Mouse (Mus musculus) gastrocnemius, adult 8-10 months (tissue): ENCODE data around the gene Gm49711. TPM values are rescaled to one million over a fixed set of nuclear protein-coding genes. Genes with fewer than 3 reads are reported as not detected.
"Not testable (repeated sequence)": the region's sequence is repeated elsewhere in the genome, so short reads cannot be mapped to it uniquely, and the experiment has no call there.

Source experiments
- DNase-seq, 2 experiments: peaks; one replicate each; pipeline ENCODE4 v3.0.0; 2022; ENCODE audit warnings: low spot score in 2 of 2
- total RNA-seq, 4 experiments: library from RNA; stranded (reverse); gene quantifications; 2 replicates each; pipeline ENCODE4 v1.2.4; 2022

Gm49711 gene
- total RNA-seq, 4 experiments from 2014 or later, result not detected

DNA sequence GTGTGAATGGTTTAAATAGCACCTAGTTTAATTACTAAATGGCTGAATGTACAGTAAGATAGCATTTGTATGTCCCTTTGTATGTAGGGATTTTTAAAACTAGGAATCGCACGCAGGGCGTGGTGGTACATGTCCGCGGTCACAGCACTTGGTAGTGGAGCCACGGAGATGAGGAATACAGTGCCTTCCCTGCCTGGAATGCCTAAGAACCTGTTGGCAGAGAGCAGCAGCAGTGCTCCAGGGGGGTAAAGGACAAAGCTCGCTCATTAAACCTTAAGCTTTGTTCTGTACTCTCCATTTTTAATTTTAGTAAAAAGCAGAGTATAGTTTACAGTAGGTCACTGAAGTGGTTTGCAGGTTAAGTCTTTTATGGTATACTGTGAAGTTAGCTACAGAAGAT, 3.5 kb downstream of the Gm49711 start:
- no peak for DNase-seq

DNA sequence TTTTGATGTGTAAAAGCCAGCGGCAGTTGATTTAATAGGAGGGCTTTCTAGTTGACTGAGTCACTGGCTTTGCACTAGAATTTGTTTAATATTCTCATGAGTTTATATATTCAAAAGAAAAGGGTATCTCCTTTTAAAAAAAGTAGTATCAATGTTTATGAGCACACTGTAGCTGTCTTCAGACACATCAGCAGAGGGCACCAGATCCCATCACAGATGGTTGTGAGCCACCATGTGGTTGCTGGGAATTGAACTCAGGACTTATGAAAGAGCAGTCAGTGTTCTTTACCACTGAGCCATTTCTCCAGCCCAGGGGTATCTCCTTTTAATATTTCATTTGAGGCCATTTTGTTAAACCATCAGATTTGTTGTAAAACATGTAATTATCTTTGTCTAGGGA, 4.7 kb downstream of the Gm49711 start:
- no peak for DNase-seq

DNA sequence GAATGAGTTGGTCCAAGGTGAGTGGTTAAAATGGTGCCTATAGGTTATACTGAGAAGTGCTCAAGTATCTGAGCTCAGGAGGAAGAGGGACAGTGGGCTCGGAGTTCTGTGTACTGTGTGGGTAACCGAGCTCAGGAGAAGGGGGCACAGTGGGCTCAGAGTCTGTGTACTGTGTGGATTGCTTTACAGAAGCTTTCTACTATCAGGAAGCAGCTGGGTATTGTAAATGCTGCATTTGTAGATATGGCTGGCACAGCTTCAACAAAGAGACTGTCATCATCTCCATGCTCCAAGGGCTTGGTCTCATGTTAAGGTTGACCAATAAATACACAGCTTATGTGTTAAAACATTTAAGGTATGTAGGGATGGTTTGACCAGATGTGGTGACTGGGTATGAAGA, 6.7 kb downstream of the Gm49711 start:
- DNase-seq, result no peak

DNA sequence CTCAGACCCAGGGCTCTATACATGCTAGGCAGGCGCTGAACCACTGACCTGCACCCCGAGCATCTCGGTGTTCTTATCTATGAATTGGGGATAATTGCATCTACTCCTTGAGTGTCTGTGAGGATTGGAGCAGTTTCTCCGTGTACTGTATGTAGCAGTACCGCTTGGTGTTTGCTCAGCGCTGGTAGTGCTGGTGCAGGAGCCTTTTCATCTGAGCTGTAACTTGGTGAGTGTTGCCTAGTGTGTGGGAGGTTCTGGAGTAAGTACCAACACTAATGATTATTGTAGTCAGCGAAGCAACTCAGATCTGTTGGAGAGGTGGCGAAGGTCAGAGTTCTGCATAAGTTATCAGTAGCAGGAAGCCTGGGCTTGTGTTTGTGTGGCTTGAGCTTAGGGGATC, 12.2 kb downstream of the Gm49711 start:
- no peak for DNase-seq

DNA sequence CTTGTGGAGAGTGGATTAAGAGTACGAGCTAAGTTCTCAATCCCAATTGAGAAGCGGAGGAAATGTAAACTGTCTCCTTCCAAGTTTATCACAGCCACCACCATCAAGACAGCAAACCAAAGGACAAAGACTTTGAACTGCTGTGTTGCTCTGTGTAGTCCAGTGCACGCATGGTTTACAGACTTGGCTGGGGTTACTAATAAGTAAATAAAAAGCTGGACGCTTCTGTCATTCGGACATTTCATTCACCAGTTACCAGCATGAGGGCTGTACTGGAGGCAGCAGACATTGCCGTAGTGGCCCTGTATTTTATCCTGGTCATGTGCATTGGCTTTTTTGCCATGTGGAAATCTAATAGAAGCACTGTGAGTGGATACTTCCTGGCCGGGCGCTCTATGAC, 18.7 kb downstream of the Gm49711 start:
- DNase-seq, result no peak

DNA sequence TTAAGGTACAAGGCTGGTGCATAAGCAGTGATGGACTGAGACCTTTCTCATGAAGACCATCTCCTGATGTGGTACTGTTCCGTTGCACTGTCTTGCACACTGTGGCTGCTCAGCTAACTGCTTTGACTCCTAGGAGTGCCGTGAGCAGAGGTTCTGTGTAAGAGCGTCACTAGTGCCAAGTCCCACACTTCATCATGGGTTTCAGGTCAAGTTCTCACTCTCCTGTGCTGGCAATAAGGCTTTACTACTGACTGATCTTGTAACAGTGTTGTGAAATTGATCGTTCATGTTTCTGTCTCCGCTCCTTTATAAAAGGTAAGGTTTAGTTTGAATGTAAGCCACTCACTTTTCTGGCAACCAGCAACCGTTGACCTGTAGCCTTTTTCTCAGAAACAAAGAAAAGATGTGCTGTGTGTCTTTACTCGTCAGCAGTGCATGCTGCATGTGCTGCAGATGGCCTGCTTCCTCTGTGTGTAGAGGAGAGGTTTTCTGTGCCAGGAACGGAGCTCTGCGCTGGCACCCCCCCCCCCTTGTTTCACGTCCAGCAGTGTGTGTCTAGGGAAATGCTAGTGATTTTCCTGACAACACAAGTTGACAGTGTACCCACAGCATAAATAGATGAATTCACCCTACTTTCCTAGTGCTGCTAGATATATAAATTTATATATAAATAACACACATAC, 25.8 kb downstream of the Gm49711 start:
- DNase-seq, result no peak

DNA sequence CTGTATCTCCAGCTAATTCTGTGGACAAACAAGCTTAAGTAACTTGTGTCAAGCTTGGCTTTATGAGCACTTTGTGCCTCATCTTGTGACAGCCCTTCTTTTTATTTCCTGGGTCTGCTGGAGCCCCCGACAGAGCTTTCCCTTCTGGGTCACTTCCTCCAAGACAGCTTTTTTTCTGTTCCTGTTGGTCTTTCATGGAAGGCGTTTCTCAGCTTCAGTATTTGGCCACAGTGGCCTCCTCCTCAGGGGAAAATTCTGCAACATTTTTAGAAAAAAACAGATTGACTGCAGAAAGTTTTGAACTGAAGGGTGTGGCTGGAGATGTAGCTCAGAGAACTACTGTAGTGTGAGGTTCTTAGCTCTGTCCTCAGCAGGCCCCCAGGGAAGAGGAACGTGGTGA, 31.1 kb downstream of the Gm49711 start:
- DNase-seq, result no peak

DNA sequence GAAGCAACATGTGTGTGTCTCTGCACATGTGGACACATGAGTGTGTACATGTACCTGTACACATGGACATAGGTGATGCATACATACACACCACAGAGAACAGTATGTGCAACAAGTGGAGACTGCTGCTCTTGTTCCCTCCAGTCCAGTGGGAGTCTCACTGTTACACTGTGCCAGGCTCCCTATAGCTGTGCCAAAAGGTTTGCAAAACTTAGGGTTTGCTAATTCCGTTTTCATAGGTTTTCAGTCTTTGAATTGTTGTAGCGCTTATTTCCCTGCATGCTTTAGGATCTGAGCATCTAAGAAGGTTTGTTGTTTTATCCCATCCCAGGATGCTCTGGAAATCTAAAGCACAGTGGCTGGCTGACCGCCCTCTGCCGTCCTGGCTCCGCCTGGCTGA, 33.8 kb downstream of the Gm49711 start:
- DNase-seq, result no peak

DNA sequence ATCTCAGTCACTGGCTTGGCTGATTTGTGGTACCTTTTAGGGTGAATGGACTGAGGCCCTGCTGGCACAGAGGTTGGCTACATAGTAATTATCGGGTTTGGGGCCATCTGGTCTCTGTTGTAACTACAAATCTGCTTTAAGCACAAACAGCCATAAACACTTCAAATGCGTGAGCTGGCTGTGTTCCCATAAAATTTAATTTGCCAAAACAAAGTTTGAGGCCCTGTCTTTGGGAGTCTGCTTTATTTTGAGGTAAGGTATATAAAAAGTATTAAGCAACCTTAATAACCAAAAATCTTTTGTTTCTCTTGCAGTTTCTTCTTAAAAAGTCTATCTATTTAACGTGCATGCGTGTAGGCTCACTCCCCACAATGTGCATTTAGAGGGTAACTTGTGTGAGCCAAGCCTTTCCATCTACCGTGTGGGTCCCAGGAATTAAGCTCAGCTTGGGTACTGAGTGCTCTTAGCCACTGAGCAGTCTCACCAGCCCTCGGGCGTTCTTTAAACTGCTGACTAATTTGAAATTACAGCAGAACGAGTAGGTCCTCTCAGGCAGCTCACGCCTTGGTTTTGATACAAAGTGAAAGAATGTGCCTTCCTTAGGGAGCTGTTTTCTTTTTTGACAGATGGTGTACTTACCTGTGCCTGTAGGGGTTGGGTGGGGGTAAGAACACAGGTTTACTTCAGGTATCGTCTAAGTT, 40.4 kb downstream of the Gm49711 start:
- no peak for DNase-seq

DNA sequence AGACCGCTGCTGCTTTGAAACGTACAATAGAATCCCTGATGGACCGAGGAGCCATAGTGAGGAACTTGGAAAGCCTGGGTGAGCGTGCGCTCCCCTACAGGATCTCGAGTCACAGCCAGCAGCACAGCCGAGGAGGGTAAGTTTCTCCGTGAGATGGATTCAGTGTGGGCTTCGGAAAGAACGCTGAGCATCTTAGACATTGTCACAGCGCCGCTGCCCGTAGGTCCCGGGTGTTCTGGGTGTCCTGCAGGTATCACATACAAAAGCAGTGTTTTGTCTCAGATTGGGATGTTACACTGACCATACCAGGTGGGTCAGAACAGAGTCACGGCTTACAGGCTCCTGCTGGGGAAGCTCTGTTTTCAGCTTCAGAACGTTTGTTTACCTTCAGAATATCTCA, 41.5 kb downstream of the Gm49711 start:
- no peak for DNase-seq

DNA sequence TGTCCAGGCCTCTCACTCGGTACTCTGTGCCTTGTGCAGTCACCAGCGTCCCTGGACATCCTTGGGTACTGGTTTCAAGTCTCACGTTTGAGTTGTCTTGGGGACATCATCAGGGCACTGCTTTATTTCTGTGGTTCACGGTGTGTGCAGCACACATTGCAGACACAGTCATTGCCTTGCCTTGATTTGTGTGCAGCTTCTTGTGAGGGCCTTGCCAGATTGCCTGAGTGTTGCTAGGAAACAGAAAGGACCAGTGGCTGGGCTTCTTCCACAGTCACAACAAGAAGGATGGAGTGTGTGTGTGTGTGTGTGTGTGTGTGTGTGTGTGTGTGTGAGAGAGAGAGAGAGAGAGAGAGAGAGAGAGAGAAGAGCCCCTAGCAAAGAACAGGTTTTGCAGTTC, 42.0 kb downstream of the Gm49711 start:
- DNase-seq, result no peak

DNA sequence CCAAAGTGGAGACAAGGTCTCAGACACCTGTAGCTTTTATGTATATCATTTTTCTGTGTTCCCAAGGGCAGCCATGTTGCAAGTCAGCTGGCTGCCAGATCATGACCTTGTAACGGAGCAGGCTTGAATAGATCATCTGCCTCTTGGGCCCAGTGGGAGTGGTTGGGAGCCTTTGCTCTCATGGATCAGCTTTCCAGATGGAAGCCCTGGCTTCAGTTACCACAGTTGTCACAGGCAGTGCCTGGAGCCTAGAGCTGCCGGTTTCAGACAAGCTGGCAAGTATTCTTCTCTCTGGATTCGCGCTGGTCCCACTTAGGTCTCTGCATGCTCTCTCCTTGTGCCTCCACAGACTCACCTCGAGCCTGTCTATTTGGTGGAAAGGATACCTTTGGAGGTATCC, 44.0 kb downstream of the Gm49711 start:
- DNase-seq, result peak; percentile 21 to 34

DNA sequence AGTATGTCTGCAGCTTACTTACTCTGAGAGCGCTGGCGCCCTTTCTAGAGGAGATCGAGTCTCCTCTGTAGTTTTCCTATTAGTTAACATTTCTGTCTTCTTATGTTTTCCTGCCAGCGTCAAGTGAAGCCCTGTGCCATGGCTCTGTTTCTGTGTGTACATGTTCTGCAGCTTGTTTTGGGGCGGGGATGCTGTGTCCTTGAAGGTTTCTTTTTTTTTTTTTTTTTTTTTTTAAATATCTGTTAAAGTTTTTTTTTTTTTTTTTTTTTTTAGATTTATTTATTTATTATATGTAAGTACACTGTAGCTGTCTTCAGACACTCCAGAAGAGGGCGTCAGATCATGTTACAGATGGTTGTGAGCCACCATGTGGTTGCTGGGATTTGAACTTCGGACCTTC, 44.8 kb downstream of the Gm49711 start:
- not testable (repeated sequence) for DNase-seq

DNA sequence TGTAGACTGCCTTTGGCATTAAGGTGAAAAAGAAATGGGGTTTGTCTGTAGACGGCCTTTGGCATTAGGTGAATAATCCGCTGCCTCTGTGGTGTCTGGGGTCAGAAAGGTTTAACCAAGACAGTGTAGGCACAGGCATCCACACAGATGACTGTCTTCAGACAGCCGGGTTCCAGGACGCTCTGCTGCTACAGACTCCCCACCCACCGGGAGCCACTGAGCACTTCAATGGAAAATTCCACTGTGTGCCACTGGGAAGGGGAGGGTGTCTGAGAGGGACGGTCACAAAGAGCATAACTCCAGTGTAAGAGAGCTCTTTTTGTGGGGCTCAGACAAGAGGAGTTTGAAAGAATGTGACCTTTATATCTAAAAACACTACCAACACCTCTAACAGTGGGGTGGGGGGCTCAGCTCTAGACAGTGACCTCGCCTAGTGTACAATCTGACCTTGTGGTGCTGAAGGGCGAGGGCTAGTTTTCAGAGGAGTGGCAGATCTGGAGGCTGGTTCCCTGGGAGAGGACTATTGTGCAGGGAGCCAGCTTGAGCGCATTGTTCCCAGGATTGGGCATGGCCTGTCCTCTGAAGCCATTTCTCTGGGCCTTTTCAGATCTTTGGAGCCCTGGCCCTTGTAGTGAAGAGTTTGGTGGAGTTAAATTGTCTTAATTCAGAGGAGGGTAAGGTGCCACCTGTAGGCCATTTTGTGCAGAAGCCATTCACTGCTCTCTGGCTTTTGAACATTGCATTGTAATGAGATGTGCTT, 45.6 kb downstream of the Gm49711 start:
- DNase-seq, result no peak

DNA sequence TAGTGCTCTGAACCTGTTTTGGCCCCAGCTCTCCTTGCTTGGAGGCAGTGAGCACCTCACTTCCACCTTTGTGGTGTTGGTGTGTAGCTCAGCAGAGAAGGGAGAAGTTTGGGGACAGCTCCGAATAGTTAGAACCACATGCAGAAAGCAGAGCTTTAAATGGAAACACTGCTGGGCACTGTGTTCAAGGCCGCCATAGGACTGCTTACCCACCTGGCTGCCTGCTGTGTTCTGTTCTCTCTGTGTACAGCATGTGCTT, 46.1 kb downstream of the Gm49711 start:
- DNase-seq, result no peak

DNA sequence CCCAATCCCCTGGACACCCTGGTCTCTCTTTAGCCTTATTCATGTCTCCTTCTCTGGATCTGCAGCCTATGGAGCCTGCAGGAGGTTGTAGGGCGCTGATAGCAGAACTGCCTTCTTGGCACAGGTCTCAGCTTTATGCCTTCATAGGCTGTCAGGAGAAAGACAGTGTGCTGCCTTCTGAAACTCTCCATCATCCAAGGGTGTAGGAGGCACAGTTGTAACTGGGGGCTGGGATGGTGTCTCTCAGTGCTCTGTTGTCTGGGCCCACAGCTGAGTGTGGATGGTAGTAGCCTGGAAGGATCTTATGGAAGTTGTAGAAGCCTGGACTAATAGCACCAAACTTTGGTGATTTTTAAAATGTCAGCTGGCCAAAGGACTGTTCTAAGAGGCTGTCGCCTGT, 46.8 kb downstream of the Gm49711 start:
- DNase-seq, result no peak

DNA sequence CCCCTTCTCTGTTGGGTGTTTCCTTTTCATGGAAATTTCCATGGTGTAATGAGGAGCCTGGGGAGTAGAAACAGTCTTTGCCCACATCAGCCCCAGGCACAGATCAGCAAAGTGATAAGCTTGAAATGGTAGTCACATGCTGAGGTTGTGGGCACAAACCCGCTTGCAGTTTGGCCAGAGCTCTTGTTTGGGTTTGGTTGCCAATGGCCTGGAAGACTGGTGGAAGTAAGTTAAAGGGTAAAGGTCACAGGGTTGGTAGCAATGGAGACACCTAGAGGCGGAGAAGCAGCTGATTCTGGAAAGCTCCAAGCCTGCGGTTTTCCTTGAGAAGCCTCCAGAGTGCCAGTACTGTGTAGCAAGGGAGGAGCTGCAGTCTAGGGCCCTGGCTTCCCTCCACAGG, 47.5 kb downstream of the Gm49711 start:
- no peak for DNase-seq

DNA sequence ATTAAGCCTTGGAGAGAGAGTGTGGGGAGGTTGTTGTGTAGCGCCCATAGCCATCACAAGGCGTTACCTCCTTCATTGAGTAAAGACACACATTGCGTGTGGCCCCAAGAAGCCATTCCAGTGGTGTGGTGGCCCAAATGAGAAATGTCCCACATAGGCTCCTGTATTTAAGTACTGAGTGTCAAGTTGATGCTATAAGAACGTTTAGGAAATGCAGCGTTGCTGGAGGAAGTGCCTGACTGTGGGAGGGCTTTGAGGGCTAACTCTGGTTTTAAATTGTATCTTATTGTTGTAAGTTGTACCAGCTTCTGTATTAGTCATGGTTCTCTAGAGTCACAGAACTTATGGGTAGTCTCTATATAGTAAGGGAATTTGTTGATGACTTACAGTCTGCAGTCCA, 49.2 kb downstream of the Gm49711 start:
- no peak for DNase-seq

DNA sequence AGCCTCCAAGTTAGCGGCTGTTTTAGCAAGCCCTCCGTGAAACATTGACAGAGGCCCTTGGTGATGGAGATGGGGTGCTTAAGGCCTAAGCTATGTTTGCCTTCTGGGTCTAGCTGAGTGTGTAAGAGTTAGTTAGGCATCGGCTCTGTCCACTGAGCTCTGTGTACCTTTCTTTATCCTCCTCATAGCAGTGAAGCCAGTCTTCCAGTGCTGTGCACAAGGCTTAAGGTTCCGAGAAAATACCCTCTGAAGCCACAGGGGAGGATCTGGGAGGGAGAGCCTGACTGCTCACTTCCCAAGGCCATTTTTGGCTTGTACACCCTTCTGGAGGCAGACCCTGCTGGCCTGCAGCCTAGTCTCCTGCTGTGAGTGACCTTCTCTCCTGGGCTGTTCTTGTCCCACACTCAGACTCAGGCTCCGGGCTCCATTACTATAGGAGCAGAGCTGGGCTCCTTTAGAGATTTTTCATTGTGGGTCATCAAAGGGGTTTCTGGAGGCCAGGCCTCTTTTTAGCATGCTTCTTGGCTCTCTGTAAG, 56.7 kb downstream of the Gm49711 start:
- no peak for DNase-seq

DNA sequence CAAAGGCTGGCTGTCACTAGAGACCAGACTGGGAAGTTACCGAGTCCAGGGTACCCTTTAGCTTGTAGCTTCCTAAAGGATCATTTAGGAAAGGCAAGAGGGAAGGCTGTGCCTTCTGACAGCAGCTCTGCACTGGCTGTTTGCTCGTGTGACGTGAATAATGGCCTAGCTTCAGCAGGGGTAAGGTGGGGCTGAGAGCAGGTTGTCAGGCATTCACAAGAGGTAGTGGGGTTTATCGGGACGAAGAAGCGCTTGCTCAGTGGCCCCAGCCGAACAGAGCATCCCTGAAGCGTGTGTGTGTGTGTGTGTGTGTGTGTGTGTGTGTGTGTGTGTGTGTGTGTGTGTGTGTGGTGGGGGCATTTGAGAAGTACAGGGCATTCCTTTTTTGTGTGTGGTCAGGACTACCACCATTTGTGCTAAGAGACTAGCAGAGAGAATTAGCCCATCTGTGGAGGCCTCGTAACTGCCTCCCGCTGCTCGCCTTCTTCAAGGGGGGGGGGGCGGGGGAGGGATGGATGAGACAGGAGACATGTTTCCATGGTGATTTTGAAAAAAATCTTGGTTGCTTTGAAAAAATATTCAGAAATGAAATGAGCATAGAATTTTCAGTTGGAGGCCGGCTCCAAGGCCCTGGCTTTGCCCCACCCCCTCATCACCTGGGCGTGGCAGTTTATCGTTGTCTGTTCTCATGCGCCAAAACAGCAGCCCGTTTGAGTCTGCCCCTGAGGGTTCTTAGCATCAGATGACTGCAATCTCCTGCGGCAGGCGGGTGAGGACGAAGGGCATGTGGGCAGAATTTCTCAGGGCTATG, 57.7 kb downstream of the Gm49711 start:
- DNase-seq, result no peak

DNA sequence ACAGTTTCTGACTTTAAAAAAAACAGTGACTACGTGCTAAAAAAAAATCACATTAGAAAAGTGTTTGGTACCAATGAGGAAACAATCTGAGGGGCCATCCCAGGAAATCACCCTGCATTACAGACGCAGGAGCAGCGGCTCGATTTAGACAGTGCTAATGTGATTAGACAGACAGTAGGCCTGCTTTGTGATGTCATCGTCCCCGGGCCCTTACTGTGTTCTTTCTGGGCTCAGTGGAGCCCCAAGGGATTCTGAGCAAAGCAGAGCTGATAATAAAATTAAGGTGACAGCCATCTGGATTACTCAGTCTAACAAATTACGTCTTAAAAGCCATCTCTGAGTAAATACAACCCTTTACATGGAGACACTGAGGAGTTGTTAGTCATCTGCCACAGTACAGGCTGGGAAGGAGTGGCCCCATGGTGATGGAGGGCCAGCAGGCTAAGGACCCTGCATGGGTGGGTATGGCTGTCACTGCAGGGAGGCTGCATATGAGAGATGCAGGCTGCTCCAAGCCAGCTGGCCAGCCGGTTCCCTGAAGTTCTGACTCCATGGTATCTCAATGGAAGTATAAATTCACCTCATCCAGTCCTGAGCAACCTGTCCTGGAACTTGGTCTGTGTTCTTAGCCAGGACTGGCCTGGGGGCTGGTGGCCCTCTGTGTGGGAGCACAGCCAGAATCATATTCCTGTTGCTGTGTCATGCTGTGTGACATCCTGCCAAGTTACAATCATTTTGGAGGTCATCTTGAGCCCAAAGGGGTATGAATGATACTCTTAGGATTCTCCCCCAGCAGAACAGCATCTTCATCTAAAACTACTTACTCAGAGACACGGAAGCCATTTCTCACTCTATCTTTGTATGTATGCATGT, 59.5 kb downstream of the Gm49711 start:
- no peak for DNase-seq
